Mouse (Mus musculus) liver, postnatal 0 days (tissue): Measurements from ENCODE around the gene Mgat4a.

Source experiments
- CTCF ChIP-seq: sonication (generic); IDR thresholded peaks from 2 replicates; pipeline ENCODE4 v1.5.1; 2016; ENCODE audit warnings: antibody characterized with exemption, low read depth
- EP300 ChIP-seq: IDR thresholded peaks from 2 replicates; pipeline ENCODE4 v1.6.1; 2016; ENCODE audit warnings: antibody characterized with exemption, low read depth, mild to moderate bottlenecking

GRCm38 (mm10) chr1:37491672-37492071, 49.1 kb downstream of the Mgat4a start:
- TF ChIP-seq EP300: no peak; the same call in 1 of the 2 replicates
- TF ChIP-seq CTCF: no peak
